Mouse (Mus musculus) large intestine, adult 2 months (tissue): ENCODE data around the gene Gm49387. TPM values are rescaled to one million over a fixed set of nuclear protein-coding genes. Genes with fewer than 3 reads are reported as not detected.
"Not testable (repeated sequence)": the region's sequence is repeated elsewhere in the genome, so short reads cannot be mapped to it uniquely, and the experiment has no call there.

Source experiments
- DNase-seq: peaks from one replicate; pipeline ENCODE4 v3.0.0-alpha.2; 2012; ENCODE audit warnings: low read depth, low spot score
- WGBS: fragments of 180-500 bp; shearing (Covaris S2); methylation state at CpG from one replicate; pipeline ENCODE4 v1.1.7; 2018; 5-methylcytosine and 5-hydroxymethylcytosine counted together
- polyA plus RNA-seq: library from polyadenylated mRNA; depleted of rRNA; stranded (reverse); fragments of >200 nt; gene quantifications from 2 replicates; pipeline ENCODE4 v1.2.3, GENCODE M21; 2012

The Gm49387 gene
- polyA plus RNA-seq, 1 experiment, result not detected

- DNase-seq, result no peak
- WGBS, result 71% methylated on average over 3 of the region's 3 CpGs
Measured at GRCm38 (mm10) chr14:31644931-31645547, 4.4 kb upstream of the Gm49387 start.

GRCm38 (mm10) chr14:31644183-31644830 is 3.6 kb upstream of the Gm49387 start:
- WGBS, result 60% methylated on average over 5 of the region's 5 CpGs
- no peak for DNase-seq

- no peak for DNase-seq
- WGBS, result 45% methylated on average over 9 of the region's 9 CpGs
Measured at GRCm38 (mm10) chr14:31641506-31642155, 953 bp upstream of the Gm49387 start.

- DNase-seq, result peak; percentile 91
- 1% methylated on average over 30 of the region's 30 CpGs for WGBS
Measured at GRCm38 (mm10) chr14:31640890-31641505, 320 bp upstream of the Gm49387 start, which contains the start of the genes Btd and Hacl1. Btd (plus strand) TSS chr14:31641028. Hacl1 (minus strand) TSS chr14:31641286.

GRCm38 (mm10) chr14:31630677-31631076 is 10.0 kb downstream of the Gm49387 start:
- 81% methylated on average over 7 of the region's 7 CpGs for WGBS
- no peak for DNase-seq

DNA sequence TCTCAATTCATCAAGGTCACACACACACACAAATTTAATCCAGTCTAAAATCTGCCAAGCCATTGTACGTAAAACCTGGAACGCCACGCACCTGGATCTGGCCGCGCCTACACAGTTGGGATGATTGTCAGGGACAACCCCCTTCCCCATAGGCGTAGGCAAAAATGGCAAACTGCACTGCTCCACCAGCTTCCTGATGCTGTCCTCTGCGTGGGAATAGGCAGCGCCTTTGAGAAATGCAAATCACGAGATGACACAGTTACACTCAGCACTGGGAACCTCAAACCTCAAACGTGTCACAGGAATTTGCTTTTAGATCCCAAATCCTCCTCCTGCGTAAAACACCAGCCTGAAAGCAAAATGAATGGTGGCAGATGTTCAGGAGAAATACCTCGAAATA is 17.9 kb downstream of the Gm49387 start:
- DNase-seq, result no peak
- WGBS, result 81% methylated on average over 12 of the region's 12 CpGs

DNA sequence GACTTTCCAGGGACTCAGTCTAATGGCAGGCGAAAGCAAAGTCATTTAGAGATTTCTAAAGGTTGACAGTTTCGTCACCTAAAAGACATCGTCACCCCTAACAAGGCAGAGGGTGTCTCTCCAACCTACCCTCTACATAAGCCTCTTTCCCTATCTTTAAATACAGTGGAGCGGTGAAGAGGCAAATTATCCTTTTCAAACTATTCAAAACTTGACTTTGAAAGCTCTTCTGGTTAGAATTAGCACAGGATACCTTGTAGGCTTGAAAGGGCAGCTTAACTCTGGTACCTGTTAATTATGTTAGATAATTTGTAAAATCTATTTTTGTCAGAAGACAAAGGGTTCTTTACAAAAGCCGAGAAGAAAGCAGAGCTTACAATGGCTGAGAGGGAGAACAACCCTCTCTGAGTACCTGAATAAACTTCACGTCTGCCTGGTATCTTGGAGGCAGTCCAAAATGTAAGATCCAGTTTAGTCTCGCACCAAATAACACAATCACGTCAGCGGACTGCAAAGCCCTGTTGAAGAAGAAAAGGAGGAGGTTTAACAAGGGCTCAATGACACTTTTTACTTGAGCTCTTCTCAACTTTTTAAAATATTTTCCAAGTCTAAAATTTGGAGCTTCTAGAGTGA is 20.0 kb downstream of the Gm49387 start:
- DNase-seq, result no peak
- 83% methylated on average over 9 of the region's 9 CpGs for WGBS

GRCm38 (mm10) chr14:31617997-31618396 is 22.7 kb downstream of the Gm49387 start:
- DNase-seq, result no peak
- 77% methylated on average over 3 of the region's 3 CpGs for WGBS

DNA sequence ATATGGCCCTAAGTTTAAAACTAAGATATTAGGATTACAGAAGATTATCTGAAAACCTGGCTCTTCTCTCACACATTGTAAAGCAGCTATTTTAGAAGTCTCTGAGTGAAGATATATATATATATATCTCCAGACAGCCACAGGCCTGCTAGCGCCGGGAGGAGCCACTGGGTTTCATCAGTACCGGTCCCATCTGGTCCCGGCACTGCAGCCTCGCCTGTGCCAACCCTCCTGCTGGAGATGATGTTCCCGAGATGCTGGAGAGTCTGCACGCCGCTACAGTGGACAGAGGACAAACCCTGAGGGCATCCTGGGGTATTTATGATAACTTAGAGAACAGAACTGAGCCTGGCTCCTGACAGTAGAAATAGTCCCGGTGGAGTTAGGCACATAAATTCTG is 23.5 kb downstream of the Gm49387 start:
- no peak for DNase-seq
- 80% methylated on average over 9 of the region's 9 CpGs for WGBS

DNA sequence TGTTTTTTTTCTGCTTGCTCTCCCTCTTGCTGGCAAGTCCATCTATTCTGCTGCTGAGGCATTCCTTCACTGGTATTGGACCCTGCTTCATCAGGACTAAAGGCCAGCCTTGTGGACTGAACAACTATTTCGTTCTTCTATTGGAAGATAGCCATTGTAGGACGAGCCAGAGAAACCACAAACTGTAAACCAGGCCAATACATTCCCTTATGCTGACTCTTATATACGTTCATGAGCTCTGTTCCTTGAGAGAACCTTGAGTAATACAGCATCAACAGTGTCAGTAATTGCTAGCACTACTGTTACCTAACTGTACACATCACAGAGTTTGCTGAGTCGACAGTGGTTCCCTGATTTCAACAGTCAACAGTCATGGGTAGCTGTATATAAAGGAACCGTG is 27.0 kb downstream of the Gm49387 start:
- 75% methylated on average over 5 of the region's 5 CpGs for WGBS
- no peak for DNase-seq

DNA sequence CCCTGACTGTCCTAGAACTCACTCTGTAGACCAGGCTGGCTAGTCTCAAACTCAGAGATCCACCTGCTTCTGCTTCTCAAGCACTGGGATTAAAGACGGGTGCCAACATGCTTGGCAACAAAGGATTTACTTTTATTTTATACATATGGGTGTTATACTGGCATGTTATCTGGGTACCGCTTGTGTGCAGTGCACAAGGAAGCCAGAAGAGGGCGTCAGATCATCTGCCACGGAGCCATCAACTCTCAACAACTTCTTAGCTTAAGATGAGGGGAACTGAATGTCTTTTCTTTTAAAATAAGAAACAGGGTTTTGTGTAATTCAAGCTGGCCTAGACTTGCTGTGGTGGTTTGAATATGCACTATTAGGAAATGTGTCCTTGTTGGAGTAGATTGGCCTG is 28.7 kb downstream of the Gm49387 start:
- 70% methylated on average over 4 of the region's 4 CpGs for WGBS
- no peak for DNase-seq

DNA sequence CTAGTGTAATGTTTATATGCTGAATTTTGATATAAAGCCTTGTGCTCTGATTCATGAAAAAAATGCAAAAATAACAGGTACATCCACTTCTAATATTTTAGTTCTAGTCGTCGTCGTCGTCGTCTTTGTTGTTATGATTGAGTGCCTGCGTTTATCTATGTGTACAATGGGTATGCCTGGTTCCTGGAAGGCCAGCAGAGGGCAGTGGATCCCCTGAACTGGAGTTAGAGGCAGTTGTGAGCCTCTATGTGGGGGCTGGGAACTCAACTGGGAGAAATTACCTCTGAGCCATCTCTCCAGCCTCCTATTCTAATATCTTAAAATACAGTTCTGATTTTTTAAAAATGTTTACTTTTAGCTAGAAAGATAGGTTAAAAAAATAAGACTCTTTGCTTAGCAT is 35.2 kb downstream of the Gm49387 start:
- no peak for DNase-seq
- WGBS, result 61% methylated on average over 6 of the region's 6 CpGs

GRCm38 (mm10) chr14:31604916-31605315 is 35.8 kb downstream of the Gm49387 start:
- WGBS, result 74% methylated on average over 5 of the region's 5 CpGs
- no peak for DNase-seq

DNA sequence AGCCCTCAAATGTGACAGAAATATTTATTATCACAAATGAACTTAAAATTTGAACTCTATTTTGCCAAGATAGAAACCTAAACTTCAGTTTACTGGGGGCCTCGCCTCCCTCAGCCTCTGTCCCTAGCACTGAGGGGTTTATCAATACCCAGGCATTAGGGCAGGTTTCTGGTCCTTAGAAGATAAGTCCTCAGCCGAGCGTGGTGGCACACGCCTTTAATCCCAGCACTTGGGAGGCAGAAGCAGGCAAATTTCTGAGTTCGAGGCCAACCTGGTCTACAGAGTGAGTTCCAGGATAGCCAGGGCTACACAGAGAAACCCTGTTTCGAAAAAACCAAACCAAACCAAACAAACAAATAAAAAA is 38.1 kb downstream of the Gm49387 start:
- not testable (repeated sequence) for DNase-seq
- WGBS, result 84% methylated on average over 6 of the region's 6 CpGs

DNA sequence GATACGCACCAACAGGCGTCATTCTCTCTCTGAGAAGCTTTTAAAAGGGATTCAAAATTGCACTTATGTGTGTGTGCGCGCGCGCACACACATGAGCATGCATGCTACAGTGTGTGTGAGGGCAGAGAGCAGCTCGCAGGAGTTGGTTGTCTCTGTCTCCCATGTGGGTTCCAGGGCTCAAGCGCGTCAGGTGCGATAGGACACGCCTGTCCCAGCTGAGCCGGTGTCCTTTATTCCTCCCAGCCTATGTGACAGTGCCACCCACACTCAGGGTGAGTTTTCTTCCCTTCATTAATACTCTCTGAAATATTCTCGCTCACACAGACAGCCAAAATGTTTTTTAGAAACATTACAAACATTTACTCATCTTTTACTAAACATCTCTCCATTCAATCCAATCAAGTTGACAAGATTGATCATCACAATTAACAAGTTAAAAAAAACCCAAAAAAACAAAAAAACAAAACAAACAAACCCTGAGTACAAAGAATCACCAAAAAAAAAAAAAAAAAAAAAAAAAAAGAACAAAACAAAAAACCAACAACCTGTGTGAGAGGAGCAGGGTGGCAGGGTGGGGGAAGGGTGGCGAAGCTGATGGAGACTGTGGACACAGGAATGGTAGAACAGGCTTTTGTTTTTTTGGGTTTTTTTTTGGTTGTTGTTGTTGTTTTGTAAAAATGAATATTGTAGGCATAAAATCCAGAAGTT is 38.6 kb downstream of the Gm49387 start:
- WGBS, result 94% methylated on average over 14 of the region's 14 CpGs
- no peak for DNase-seq

- DNase-seq, result no peak
- WGBS, result 82% methylated on average over 4 of the region's 4 CpGs
Measured at GRCm38 (mm10) chr14:31597446-31597845, 43.2 kb downstream of the Gm49387 start.

GRCm38 (mm10) chr14:31596408-31596807 is 44.3 kb downstream of the Gm49387 start:
- 65% methylated on average over 7 of the region's 7 CpGs for WGBS

DNA sequence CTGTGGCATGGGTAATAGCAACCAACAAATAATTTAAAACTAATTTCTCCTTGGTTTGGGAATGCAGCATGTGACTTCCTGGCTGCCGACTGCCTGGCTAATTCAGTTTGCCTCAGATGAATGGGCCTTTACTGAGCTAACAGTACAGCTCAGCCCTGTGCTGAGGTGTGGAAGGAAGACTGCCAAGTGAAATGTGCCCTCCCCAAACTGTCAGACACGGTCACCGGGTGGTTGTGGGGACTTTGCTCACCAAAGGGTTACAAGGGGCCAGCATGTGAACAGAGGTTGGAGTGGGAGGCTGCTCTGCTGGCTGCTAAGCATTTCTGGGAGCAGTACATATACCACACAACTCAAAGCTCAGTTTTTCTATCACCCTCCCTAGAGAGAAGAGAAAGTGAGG is 46.0 kb downstream of the Gm49387 start:
- no peak for DNase-seq
- WGBS, result 48% methylated on average over 3 of the region's 3 CpGs

More at GRCm38 (mm10) chr14:31596408-31596807, 44.3 kb downstream of the Gm49387 start:
- DNase-seq, result no peak

- 82% methylated on average over 2 of the region's 2 CpGs for WGBS
- DNase-seq, result no peak
Measured at GRCm38 (mm10) chr14:31593036-31593435, 47.6 kb downstream of the Gm49387 start.
